Mouse (Mus musculus): Measurements from ENCODE around the gene Rfxank.

Rfxank gene

GRCm38 (mm10) chr8:70150158-70150557 is 11.2 kb upstream of the Rfxank start:
- DNase-seq (ENCODE audit: low spot score) = no peak

GRCm38 (mm10) chr8:70147678-70148607 is 9.0 kb upstream of the Rfxank start:
- DNase-seq (ENCODE audit: low spot score) = no peak

- DNase-seq (ENCODE audit: low spot score) = no peak
Observed at GRCm38 (mm10) chr8:70139981-70140380, 1.0 kb upstream of the Rfxank start.

GRCm38 (mm10) chr8:70137890-70138289 is 1.1 kb downstream of the Rfxank start:
- DNase-seq (ENCODE audit: low spot score) = no peak

GRCm38 (mm10) chr8:70136591-70136990 is 2.4 kb downstream of the Rfxank start:
- no peak for DNase-seq (ENCODE audit: low spot score)

GRCm38 (mm10) chr8:70134931-70135330 is 4.0 kb downstream of the Rfxank start:
- DNase-seq (ENCODE audit: low spot score) = no peak

- no peak for DNase-seq (ENCODE audit: low spot score)
Observed at GRCm38 (mm10) chr8:70134086-70134485, 4.9 kb downstream of the Rfxank start.

GRCm38 (mm10) chr8:70131166-70131883 is 7.6 kb downstream of the Rfxank start, which contains the start of gene Nr2c2ap:
Gene Nr2c2ap, plus strand, starts transcription at chr8:70131333.
- peak; percentile 91 for DNase-seq (ENCODE audit: low spot score)

GRCm38 (mm10) chr8:70130066-70130465 is 8.9 kb downstream of the Rfxank start:
- DNase-seq (ENCODE audit: low spot score) = no peak

- DNase-seq (ENCODE audit: low spot score) = no peak
Observed at GRCm38 (mm10) chr8:70129309-70129952, 9.5 kb downstream of the Rfxank start.

- no peak for DNase-seq (ENCODE audit: low spot score)
Observed at GRCm38 (mm10) chr8:70128435-70128834, 10.5 kb downstream of the Rfxank start.

GRCm38 (mm10) chr8:70124992-70125391 is 14.0 kb downstream of the Rfxank start:
- no peak for DNase-seq (ENCODE audit: low spot score)

- peak; percentile 43 for DNase-seq (ENCODE audit: low spot score)
Observed at GRCm38 (mm10) chr8:70122863-70123262, 16.1 kb downstream of the Rfxank start.

GRCm38 (mm10) chr8:70120667-70121066 is 18.3 kb downstream of the Rfxank start, which contains the start of gene Ncan:
Gene Ncan, minus strand, starts transcription at chr8:70120873.
- peak; percentile 92 for DNase-seq (ENCODE audit: low spot score)

GRCm38 (mm10) chr8:70118726-70119700 is 19.9 kb downstream of the Rfxank start:
- peak; percentile 56 for DNase-seq (ENCODE audit: low spot score)

- peak; percentile 66 for DNase-seq (ENCODE audit: low spot score)
Observed at GRCm38 (mm10) chr8:70117611-70118010, 21.3 kb downstream of the Rfxank start.

GRCm38 (mm10) chr8:70114892-70115291 is 24.1 kb downstream of the Rfxank start:
- no peak for DNase-seq (ENCODE audit: low spot score)

GRCm38 (mm10) chr8:70114488-70114887 is 24.5 kb downstream of the Rfxank start:
- DNase-seq (ENCODE audit: low spot score) = no peak

- peak; percentile 36 for DNase-seq (ENCODE audit: low spot score)
Observed at GRCm38 (mm10) chr8:70112401-70113016, 26.4 kb downstream of the Rfxank start.

GRCm38 (mm10) chr8:70111192-70111795 is 27.7 kb downstream of the Rfxank start:
- DNase-seq (ENCODE audit: low spot score) = no peak
